Mouse (Mus musculus) regulatory T cell (primary cell): ENCODE measurements around the gene Ddx4.
"Not testable (repeated sequence)": the region's sequence is repeated elsewhere in the genome, so short reads cannot be mapped to it uniquely, and the experiment has no call there.

Source experiments
- in situ Hi-C: fragments of 300-600 bp; cut with MboI, MseI; formaldehyde crosslinking; loops from one replicate; pipeline ENCODE4 v1.15.1; 2025; ENCODE audit warnings: high pct_unique_total_duplicates

Gene Ddx4

DNA sequence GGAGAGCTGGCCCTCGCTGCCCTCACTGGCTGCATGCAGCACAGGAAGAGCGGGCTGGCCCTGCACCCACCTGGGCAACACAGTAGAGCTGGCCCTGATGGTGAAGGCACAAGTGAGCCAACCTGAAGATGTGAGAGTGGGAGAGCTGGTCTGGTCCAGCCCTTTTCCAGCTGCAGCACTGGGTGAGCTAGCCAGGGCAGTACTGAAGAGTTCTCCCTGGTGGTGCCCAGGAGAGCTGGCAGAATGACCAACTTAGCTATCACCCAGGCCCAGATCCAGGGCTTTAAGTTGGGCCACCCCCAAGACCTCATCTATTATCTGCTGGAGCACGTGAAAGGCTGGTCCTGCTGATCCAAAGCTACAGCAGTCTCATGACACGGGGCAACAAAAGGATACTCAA, 13.2 kb downstream of the Ddx4 start:
- in situ Hi-C loops: no loop called here

DNA sequence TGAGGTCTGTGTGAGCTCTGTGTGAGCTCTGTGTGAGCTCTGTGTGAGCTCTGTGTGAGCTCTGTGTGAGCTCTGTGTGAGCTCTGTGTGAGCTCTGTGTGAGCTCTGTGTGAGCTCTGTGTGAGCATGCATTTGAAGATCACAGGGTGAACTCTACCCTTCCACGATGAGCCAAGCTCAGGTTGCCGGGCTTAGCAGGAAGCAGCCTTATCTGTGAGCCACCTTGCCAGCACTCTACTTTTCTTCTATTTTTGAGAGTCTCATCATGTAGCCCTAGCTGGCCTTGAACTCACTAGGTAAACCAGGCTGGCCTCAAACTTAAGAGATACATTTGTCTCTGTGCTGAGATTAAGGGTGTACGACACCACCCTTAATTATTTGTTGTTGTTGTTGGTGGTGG, 15.8 kb downstream of the Ddx4 start:
- in situ Hi-C loops: no loop called here

DNA sequence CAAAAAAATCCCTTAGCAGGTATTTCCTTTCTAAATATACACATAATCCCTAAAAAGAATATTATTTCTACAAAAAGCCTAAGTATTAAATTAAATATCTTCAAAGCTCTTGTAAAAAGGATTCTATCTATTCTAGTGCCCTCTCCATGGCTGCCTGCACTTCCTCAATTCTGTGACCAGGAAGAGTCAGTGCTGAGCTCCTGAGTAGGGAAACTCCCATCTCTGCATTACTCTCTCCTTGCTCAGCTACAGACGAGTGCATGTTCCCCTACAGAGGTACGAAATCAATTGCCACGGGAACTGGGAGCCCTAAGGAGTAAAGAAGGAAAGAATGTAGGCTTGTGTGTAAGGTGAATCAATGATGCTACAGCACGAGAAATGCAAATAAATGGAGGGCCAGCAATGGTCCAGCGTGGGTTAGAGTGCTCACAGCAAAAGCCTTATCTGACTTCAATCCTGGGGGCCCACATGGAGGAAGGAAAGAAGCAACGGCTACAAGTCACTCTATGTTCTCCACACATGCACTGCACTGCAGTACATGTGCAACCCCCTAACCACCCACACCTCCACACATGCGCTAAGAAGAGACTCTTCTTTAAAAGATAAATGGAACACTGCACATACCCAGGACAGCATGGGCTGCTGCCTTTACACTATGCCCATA, 17.0 kb downstream of the Ddx4 start:
- in situ Hi-C loops: no loop called here

DNA sequence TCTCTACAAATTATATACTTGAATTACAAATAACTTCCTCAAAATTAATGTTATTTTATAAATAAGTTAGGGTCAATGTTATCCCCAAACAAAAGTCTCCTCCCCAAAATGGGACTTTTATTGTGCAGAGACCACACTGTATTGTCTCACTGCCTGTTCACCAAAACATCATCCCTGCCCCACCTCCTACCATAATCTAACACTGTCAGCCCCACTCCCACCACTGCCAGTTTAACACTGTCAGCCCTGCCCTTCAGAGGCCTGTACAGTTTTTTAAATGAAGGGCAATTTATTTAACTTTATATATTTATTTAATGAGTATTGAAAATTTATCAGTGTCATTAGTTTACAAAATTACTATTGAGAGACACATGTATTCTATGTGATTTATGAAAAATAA, 26.7 kb downstream of the Ddx4 start:
- in situ Hi-C loops: no loop called here

DNA sequence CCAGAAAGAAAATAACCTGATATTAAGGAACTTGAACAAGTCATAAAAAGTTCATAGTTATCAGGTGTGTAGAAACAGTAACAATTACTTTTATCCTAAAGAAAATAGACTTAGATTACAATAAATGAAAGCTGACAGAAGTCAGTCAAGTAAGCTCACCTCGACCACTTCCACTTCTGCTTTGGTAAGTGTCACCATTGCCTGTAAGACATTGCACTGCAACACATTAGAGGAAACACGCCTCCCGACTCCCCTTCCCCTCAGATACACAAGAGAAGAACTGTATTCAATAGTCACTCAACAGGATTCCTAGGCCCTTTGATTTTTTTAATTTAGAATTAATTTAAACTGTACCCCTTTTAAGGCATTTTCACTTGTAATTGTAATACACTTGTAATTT, 27.7 kb downstream of the Ddx4 start:
- in situ Hi-C loops: no loop called here

DNA sequence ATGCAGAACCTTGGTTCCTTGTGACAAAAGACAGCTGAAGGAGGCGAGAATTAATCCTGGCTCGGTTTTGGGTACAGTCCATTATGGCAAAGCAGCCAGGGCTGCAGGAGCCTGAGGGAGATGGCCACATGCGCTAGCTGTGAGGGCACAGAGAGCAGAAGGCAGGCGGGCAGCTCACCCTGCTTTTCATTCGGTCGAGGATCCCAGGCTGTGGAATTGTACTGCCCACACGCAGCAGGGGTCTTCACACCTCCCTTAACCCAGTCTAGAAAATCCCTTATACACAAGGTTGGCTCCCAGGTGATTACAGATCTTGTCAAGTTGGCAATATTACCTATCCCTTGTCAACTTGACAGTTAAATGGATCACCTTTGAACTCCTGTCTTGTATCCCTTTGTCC, 28.6 kb downstream of the Ddx4 start:
- in situ Hi-C loops: no loop called here

DNA sequence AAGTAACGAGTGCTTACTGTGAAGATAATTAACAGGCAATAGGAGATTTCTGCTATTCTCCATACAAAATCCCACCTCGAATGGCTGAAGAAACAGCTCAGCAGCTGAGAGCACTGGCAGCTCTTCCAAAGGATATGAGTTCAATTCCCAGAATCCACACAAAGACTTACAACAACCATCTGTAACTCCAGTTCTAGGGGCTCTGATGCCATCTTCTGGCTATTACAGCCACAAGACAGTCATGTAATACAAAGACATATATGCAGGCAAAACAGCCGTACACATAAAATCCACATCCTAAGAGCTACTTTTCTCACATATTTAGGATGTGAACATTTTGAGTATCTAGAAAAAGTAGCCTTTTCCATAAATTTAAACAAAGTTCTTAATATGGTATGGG, 30.7 kb downstream of the Ddx4 start:
- in situ Hi-C loops: no loop called here

DNA sequence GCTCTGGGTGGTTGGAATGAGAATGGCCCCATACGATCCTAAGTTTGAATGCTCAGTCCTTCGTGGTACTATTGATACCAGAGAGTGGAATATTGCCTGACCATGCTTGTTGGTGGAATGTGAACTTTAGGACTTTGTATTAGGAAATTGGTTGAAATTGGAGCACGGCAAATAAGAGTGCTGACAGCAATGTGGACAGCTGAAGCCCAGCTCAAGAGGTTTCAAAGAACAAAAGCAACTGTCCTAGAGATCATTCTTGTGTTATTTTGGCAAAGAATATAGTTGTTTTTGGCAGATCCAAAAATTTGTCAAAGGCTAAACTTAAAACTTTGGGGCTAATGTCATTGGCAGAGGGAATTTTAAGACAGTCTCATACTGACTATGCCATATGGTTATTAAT, 43.7 kb downstream of the Ddx4 start:
- in situ Hi-C loops: no loop called here

DNA sequence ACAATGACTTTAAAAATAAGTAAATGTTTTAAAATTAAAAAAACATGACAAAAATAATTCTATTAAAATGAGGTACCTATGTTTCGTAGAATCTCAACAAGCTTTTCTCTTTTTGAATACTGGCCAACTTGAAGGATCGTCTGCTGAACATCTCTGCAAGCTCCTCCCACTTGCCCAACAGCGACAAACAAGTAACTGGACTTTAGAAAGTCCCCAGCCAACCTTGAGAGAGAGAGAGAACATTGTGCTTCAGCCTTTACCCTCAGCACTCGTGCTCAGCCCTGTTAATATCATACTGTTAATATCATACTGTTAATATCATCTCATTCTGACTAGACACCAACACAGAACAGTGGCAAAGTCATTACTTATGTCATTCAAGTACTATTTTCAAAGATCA, 47.9 kb downstream of the Ddx4 start:
- in situ Hi-C loops: no loop called here

DNA sequence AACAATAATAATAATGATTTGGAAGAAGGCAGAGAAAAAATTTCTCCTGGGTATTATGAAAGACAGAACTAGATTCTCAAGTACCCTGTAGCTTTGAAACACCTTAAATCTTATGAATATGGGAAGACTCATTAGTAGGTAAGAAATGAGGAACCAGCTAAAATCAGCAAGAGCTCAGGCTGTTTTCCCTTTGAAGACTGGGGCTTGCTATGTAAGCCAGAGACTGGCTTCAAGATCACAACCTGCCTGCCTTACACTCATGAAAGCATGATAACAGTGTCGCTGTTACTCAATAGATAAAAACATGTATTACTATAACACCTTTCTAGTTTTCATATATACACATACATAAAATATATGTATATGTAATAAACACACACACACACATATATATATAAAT, 48.4 kb downstream of the Ddx4 start:
- in situ Hi-C loops: no loop called here

DNA sequence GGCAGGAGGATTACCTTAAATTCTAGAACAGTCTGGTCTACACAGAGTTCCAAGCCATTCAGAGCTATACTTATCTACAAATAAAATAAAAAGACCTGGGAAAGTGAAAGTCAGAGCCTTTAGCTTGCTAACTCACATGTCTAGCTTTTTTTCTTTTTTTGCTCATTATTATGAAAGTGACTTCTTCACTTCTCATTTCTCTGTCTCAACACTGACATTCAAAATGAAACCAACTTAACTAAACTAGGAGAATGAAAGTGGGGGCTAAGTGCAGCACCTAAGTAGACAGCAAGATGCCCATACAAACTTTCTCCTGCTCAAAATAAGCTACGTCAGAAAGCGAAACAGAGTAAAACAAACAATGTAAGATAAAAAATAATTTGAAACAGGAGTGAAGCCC, 49.7 kb downstream of the Ddx4 start:
- in situ Hi-C loops: no loop called here

DNA sequence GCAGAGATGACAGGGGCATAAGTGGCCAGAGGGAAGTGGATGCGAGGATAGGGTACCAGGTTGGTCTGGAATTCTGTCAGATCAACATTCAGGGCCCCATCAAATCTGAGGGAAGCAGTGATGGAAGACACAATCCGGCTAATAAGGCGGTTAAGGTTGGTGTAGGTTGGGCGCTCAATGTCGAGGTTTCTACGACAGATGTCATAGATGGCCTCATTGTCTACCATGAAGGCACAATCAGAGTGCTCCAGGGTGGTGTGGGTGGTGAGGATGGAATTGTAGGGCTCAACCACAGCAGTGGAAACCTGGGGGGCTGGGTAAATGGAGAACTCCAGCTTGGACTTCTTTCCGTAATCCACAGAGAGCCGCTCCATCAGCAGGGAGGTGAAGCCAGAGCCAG, 58.0 kb downstream of the Ddx4 start, which contains the start of gene Il31ra:
TSS of gene Il31ra (minus strand) at position 101 of the 400 bp plus-strand sequence.
- in situ Hi-C loops: not testable (repeated sequence)

DNA sequence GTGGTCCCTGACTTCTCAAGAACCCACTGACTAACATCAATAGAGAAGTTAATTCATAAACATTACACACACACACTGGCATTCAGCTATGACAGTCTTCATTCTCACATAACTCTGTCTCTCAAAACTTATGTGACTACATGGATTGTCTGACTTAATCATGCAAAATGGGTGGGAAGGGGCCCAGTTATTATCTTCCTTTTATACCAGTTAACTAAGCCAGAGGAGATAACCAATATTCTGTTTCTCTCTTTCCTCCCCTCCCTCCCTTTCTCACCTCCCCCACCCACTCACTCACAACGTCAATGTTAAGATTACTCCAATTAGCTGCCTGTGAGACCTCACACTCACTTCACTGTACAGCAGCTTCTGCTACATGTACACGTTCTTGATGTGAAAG, 62.0 kb downstream of the Ddx4 start:
- in situ Hi-C loops: no loop called here

DNA sequence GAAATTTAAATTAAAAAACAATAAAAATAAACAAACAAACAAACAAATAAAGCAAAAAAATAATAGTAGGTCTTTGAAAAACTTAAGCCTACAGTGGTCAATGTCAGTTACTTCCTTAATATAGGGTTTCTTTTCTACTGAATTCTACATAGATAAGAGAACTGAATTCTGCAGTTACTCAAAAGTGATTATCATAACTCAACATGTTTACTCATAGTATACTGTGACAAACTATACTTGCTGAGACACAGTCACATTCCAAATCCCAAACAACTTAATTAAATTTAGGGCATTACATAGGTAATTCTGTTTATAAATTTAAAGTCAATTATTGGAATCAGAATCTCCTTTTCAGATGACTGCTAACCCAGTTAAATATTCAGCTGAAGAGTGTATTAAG, 62.6 kb downstream of the Ddx4 start:
- in situ Hi-C loops: no loop called here

DNA sequence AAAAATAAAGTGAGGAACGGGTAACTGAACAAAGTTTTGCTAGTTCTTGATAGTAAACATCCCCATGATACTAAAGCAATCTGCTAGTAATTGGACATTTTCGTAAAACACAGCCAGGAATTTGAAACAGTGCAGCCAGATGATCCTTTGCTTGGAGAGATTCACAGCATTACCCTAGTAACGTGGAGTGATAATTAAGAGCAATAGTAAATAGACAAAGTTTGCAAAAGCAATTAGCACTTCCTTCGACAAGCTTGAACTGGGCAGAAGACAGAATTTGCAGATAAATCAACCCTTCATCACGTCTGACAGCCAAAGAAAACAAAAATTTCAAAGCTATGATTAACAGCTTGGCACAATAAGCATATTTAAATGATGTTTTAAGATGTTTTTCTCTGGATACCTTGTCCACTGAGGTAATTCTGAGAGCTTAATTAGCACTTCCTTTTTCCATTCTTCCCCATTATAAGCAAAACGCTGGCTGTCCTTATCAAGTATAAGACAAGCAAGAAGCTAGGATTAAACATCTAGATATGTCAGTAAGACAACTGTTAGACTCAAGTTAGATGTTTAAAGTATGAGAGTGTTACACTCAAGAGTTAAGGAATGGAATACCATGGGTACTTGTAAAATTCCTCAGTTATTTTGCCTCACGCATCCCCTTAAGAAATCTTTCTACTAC, 67.6 kb downstream of the Ddx4 start:
- in situ Hi-C loops: no loop called here

DNA sequence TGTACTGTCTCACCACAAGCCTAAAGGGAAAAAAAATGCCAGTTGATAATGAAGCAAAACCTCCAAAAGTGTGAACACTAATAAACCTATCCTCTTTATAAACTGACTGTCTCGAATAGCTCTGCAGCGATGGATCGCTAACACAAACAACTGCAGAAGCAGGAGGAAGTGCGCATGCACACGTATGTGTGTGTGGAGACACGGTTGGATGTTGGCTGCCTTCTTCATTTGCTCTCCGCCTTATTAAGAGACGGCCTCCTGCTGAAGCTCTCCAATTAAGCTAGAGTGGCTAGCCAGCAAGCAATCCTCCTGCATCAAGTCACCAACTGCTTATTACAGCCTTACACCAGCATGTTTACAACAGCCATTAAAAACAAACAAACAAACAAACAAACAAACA, 70.0 kb downstream of the Ddx4 start:
- in situ Hi-C loops: no loop called here

DNA sequence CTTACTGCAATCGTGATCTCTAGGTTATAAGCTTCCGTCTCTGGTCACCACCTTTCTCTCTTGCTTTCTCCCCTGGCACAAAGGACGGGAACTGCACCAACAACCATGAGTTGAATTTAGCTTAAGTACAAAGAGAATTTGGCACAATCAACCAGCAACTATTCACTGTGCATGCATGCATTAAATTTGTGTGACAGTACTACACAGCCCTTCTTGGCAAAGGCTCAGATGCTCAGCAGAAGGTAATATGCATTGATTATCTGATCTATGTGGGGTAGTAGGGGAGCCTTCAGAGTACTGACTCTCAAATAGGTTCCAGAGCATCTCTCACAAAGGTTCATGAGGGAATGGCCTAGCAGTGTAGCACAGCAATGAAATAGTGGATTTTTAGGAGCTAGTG, 70.5 kb downstream of the Ddx4 start:
- in situ Hi-C loops: no loop called here

DNA sequence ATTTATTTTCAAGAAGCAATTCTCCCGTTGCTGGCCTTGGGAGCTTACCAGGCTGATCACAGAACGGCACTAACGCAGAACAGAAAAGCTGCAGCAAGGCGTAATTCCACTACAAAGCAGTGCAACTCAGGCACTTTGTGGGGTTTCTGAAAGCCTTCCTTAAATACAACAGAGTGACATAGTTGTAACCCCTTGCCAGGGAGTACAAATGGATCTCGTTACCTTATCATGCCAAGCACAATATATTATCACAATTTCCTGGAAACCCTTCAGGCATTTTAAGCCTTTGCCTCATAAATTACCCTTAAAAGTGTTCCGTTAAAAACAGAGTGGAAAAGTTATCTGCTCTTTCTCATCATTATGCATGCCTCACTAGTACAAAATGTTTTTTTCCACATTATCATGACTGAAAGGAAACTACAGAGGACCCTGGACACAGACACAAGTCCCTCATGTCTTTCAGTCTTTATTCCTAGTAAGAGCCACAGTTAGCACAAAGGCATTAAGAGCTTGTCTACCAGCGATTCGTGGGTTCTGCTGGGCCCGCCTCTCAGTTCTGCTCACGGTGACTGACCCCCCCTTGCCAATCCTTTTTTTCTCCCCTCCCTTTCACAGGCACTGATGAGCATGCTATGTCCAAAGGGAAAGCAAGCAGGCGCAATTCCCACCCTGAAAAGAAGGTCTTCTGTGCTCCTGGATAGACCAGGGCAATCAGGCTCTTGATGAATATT, 71.5 kb downstream of the Ddx4 start:
- in situ Hi-C loops: no loop called here

DNA sequence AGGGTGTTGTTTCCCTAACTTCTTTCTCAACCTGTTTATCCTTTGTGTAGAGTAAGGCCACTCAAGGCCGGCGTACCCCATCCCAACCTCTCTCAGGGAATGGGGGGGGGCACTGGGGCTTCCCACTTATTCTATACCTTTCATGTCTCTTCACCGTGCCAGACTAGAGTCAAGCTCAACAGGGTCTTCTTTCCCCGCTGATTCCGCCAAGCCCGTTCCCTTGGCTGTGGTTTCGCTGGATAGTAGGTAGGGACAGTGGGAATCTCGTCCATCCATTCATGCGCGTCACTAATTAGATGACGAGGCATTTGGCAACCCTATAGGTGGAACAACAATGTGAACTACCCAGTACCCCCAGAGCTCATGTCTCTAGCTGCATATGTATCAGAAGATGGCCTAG, 74.2 kb downstream of the Ddx4 start:
- in situ Hi-C loops: not testable (repeated sequence)

DNA sequence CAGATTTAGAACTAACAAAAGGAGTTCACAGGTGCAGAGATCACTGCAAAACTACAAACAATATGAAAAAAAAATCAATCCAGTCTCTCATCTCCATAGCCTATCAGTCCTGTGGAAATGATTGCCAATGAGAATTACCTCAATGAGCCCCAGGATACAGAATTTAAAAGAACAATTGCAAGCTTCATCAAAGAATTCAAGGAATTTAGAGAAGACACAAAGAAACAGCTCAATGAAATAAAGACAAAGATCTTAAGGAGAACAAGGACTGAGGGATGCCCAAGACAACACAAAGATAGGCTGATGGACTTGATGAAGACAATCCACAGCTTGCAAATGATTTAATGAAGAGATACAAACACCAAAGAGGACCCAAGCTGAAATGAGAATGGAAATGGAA, 78.5 kb downstream of the Ddx4 start:
- in situ Hi-C loops: no loop called here

DNA sequence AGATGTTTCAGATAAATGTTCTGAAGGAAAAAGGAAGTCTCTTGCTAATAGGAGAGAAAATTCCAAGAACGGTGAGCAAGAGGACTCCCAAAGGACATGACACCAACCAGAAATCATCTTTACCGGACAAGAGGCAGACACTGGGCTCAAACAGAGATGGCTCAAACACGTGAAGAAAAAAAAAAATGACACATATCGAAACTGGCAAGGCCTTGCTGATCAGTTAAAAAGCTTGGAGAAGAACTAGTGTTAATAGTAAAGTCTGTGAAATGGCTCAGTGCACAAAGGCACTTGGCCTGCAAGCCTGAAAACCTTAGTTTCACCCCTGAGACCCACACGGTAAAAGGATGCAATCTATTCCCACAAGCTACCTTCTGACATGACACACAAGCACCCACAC, 81.5 kb downstream of the Ddx4 start:
- in situ Hi-C loops: no loop called here

DNA sequence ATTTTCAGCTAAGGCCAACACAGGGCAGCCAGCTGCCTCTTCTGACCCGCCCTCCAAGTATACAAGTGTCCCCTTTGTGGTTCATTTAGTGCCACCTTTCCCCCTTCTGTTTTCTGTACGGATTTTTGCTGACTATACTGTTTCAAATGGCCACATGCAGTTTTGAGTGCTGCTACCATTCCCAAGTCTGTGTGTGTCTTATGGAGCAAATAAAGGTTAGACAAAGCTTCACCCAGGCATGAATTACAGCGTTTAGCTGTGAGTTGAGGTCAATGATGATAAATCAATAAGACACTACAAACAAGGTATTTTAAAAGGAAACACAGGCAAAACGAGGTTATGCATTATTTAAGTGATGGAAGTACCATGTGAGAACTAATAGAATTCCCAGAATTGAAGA, 82.7 kb downstream of the Ddx4 start:
- in situ Hi-C loops: no loop called here

DNA sequence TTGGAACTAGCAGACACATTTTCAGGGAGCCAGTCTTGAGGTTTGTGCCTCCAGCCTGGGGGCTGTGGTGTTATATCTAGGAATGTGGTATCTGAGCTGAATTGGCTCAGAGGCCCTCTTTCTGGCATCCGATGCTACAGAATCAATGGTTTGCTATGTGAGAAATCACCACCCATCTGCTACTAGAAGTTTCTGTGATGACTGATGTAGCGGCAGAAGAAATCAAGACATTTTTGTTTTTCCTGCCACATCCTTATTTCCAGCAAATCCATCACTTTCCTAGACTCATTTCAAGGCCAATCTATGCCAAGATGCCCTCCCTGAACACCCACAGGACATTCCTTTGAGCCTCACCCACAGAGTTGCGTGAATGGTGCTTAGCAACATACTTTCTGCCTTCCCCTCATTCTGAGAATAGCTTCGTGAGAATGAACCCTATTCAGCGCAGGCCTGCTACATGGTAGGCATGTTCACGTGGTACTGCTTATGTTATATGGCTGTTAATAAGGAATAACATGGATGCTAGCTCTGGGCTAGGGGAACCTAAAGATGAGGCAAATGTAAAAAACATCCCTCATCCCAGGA, 91.6 kb downstream of the Ddx4 start:
- in situ Hi-C loops: no loop called here
